Mouse (Mus musculus): ENCODE measurements at regions not wholly inside any gene's neighbourhood (a gene's known extent, or its start where the extent isn't known, plus 50 kb on each side); places are given as distances from the start of the nearest gene placed in this dataset.
A peak's percentile ranks its signal among the peaks of the same experiment; 100 is the strongest.

- Histone ChIP-seq H3K4me2 (no peak overlapping the region), H3K4me1 (peaks cover 7% of the 10 kb centered on the region; the same call in 1 of the 2 replicates), H3K9me3 (replicated peaks) (no peaks in the 10 kb centered on the region), H3K27me3 (peaks cover 4% of the 10 kb centered on the region; the same call in 1 of the 2 replicates), H3K4me3 (replicated peaks) (no peak overlapping the region), H3K9ac (no peak overlapping the region), H3K36me3 (no peaks in the 10 kb centered on the region), H3K27ac (no peak overlapping the region)
- no peak for ATAC-seq (replicated peaks; ENCODE audit: low FRiP score)
- 82% methylated on average over 8 of the region's 8 CpGs for WGBS
These were observed 183.7 kb upstream of the 4931429L15Rik start for GRCm38 (mm10) chr9:46503321-46504132.

- no peak overlapping the region for H3K4me3 ChIP-seq (replicated peaks)
- 15% methylated on average over 2 of the region's 2 CpGs for WGBS
- ATAC-seq (replicated peaks; ENCODE audit: low FRiP score), result no peak
These were observed 179.6 kb upstream of the 4931429L15Rik start for GRCm38 (mm10) chr9:46499426-46499825.

GRCm38 (mm10) chr9:46498861-46499260 is 179.1 kb upstream of the 4931429L15Rik start:
- H3K36me3 ChIP-seq, result no peaks in the 10 kb centered on the region
- no peak for ATAC-seq (replicated peaks; ENCODE audit: low FRiP score)
- no peak overlapping the region for H3K4me2 ChIP-seq
- H3K4me3 ChIP-seq (replicated peaks), result no peak overlapping the region
- no peak overlapping the region for H3K27ac ChIP-seq
- 53% methylated on average over 5 of the region's 5 CpGs for WGBS
- no peaks in the 10 kb centered on the region for H3K9me3 ChIP-seq (replicated peaks)
- H3K27me3 ChIP-seq, result 0 out of 2 replicates have a peak, but pooled peaks cover 5% of the 10 kb centered on the region
- no peak overlapping the region for H3K9ac ChIP-seq
- H3K4me1 ChIP-seq, result peaks cover 8% of the 10 kb centered on the region

More at GRCm38 (mm10) chr9:46499426-46499825, 179.6 kb upstream of the 4931429L15Rik start:
- 0 out of 2 replicates have a peak, but pooled peaks cover 3% of the 10 kb centered on the region for H3K27me3 ChIP-seq
- no peak overlapping the region for H3K9ac ChIP-seq
- peaks cover 12% of the 10 kb centered on the region for H3K4me1 ChIP-seq
- no peak overlapping the region for H3K27ac ChIP-seq
- no peaks in the 10 kb centered on the region for H3K9me3 ChIP-seq (replicated peaks)
- no peak overlapping the region for H3K4me2 ChIP-seq
- H3K36me3 ChIP-seq, result no peaks in the 10 kb centered on the region

GRCm38 (mm10) chr9:46495276-46495675 is 175.5 kb upstream of the 4931429L15Rik start:
- H3K4me3 ChIP-seq (replicated peaks), result no peak overlapping the region
- 34% methylated on average over 6 of the region's 6 CpGs for WGBS
- H3K27me3 ChIP-seq, result 0 out of 2 replicates have a peak, but pooled peaks cover 6% of the 10 kb centered on the region
- ATAC-seq (replicated peaks; ENCODE audit: low FRiP score), result no peak; the same call in 1 of the 2 replicates
- no peaks in the 10 kb centered on the region for H3K36me3 ChIP-seq
- H3K9ac ChIP-seq, result no peak overlapping the region
- H3K9me3 ChIP-seq (replicated peaks), result no peaks in the 10 kb centered on the region
- H3K4me2 ChIP-seq, result no peak overlapping the region
- H3K27ac ChIP-seq, result no peak overlapping the region
- H3K4me1 ChIP-seq, result peaks cover 8% of the 10 kb centered on the region

GRCm38 (mm10) chr9:46482859-46483443 is 163.2 kb upstream of the 4931429L15Rik start:
- no peak overlapping the region for H3K9ac ChIP-seq
- no peak for ATAC-seq (replicated peaks; ENCODE audit: low FRiP score)
- no peak overlapping the region for H3K4me2 ChIP-seq
- no peaks in the 10 kb centered on the region for H3K9me3 ChIP-seq (replicated peaks)
- no peak overlapping the region for H3K4me3 ChIP-seq (replicated peaks)
- H3K36me3 ChIP-seq, result no peaks in the 10 kb centered on the region
- no peak overlapping the region for H3K27ac ChIP-seq
- H3K27me3 ChIP-seq, result 0 out of 2 replicates have a peak, but pooled peaks cover 4% of the 10 kb centered on the region
- peaks cover 17% of the 10 kb centered on the region for H3K4me1 ChIP-seq
- 76% methylated on average over 5 of the region's 5 CpGs for WGBS

GRCm38 (mm10) chr9:46482034-46482858 is 162.5 kb upstream of the 4931429L15Rik start:
- no peak overlapping the region for H3K4me2 ChIP-seq
- peaks cover 17% of the 10 kb centered on the region for H3K4me1 ChIP-seq
- H3K9ac ChIP-seq, result no peak overlapping the region
- H3K27me3 ChIP-seq, result 0 out of 2 replicates have a peak, but pooled peaks cover 4% of the 10 kb centered on the region
- H3K27ac ChIP-seq, result no peak overlapping the region
- ATAC-seq (replicated peaks; ENCODE audit: low FRiP score), result no peak
- WGBS, result 63% methylated on average over 12 of the region's 12 CpGs
- H3K9me3 ChIP-seq (replicated peaks), result no peaks in the 10 kb centered on the region
- H3K36me3 ChIP-seq, result no peaks in the 10 kb centered on the region
- no peak overlapping the region for H3K4me3 ChIP-seq (replicated peaks)

- WGBS, result 46% methylated on average over 7 of the region's 7 CpGs
These were observed 161.7 kb upstream of the 4931429L15Rik start for GRCm38 (mm10) chr9:46481491-46481890.

GRCm38 (mm10) chr9:46480080-46480690 is 160.4 kb upstream of the 4931429L15Rik start:
- no peaks in the 10 kb centered on the region for H3K9me3 ChIP-seq (replicated peaks)
- H3K4me3 ChIP-seq (replicated peaks), result no peak overlapping the region
- H3K27me3 ChIP-seq, result 0 out of 2 replicates have a peak, but pooled peaks cover 4% of the 10 kb centered on the region
- H3K9ac ChIP-seq, result no peak overlapping the region
- H3K4me2 ChIP-seq, result peak overlapping the region; percentile 26; the same call in 1 of the 2 replicates
- WGBS, result 13% methylated on average over 13 of the region's 13 CpGs
- H3K27ac ChIP-seq, result no peak overlapping the region
- H3K4me1 ChIP-seq, result peaks cover 17% of the 10 kb centered on the region
- 0 out of 2 replicates have a peak, but pooled peaks have one; percentile 40 for ATAC-seq (replicated peaks; ENCODE audit: low FRiP score)
- H3K36me3 ChIP-seq, result no peaks in the 10 kb centered on the region

More at GRCm38 (mm10) chr9:46481491-46481890, 161.7 kb upstream of the 4931429L15Rik start:
- Histone ChIP-seq H3K9ac (no peak overlapping the region), H3K27me3 (0 out of 2 replicates have a peak, but pooled peaks cover 4% of the 10 kb centered on the region), H3K4me2 (no peak overlapping the region), H3K4me3 (replicated peaks) (no peak overlapping the region), H3K9me3 (replicated peaks) (no peaks in the 10 kb centered on the region), H3K36me3 (no peaks in the 10 kb centered on the region), H3K27ac (no peak overlapping the region), H3K4me1 (peaks cover 17% of the 10 kb centered on the region)
- ATAC-seq (replicated peaks; ENCODE audit: low FRiP score), result no peak

GRCm38 (mm10) chr9:46478611-46479010 is 158.8 kb upstream of the 4931429L15Rik start:
- no peak overlapping the region for H3K9ac ChIP-seq
- 33% methylated on average over 2 of the region's 2 CpGs for WGBS
- H3K4me1 ChIP-seq, result peaks cover 17% of the 10 kb centered on the region
- no peak overlapping the region for H3K27ac ChIP-seq
- H3K27me3 ChIP-seq, result 0 out of 2 replicates have a peak, but pooled peaks cover 4% of the 10 kb centered on the region
- no peak for ATAC-seq (replicated peaks; ENCODE audit: low FRiP score)
- no peak overlapping the region for H3K4me3 ChIP-seq (replicated peaks)
- H3K36me3 ChIP-seq, result no peaks in the 10 kb centered on the region
- H3K4me2 ChIP-seq, result no peak overlapping the region
- no peaks in the 10 kb centered on the region for H3K9me3 ChIP-seq (replicated peaks)

GRCm38 (mm10) chr9:46476516-46476915 is 156.7 kb upstream of the 4931429L15Rik start:
- H3K36me3 ChIP-seq, result no peaks in the 10 kb centered on the region
- ATAC-seq (replicated peaks; ENCODE audit: low FRiP score), result no peak
- no peak overlapping the region for H3K4me3 ChIP-seq (replicated peaks)
- 56% methylated on average over 5 of the region's 5 CpGs for WGBS
- no peak overlapping the region for H3K27ac ChIP-seq
- no peak overlapping the region for H3K4me2 ChIP-seq
- peaks cover 13% of the 10 kb centered on the region for H3K4me1 ChIP-seq
- H3K9ac ChIP-seq, result no peak overlapping the region
- H3K27me3 ChIP-seq, result 0 out of 2 replicates have a peak, but pooled peaks cover 4% of the 10 kb centered on the region
- no peaks in the 10 kb centered on the region for H3K9me3 ChIP-seq (replicated peaks)

- ATAC-seq (replicated peaks; ENCODE audit: low FRiP score), result no peak
- Histone ChIP-seq H3K9me3 (replicated peaks) (no peaks in the 10 kb centered on the region), H3K27ac (no peak overlapping the region), H3K4me3 (replicated peaks) (no peak overlapping the region), H3K9ac (no peak overlapping the region), H3K27me3 (0 out of 2 replicates have a peak, but pooled peaks cover 4% of the 10 kb centered on the region), H3K36me3 (no peaks in the 10 kb centered on the region), H3K4me2 (no peak overlapping the region), H3K4me1 (peaks cover 12% of the 10 kb centered on the region)
- WGBS, result 91% methylated on average over 10 of the region's 10 CpGs
These were observed 153.9 kb upstream of the 4931429L15Rik start for GRCm38 (mm10) chr9:46473681-46474080.

Measured in kidney, embryonic 15.5 days (tissue).